Comparison of ENCODE assay signal across 26 mouse cellular contexts in the genomic region with DNA sequence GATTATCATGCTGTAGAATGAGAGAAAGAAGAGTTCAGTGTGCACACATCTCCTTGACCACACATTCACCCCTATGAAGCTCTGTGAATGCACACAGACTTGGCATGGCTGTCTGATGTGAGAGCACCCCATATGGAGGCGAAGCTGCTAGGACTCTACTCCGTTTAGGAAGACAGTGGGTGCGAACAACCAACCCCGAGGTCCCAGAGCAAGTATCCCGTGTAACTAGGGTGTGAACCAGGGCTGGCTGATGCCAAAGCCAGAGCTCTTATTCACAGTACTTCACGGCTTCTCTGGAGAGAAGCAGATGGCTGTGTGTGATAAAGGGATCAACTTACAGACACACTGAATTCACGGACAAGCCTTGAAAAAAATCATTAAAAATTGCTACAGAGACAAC.
A peak's percentile ranks its signal among the peaks of the same experiment; 100 is the strongest.
DNase-seq lines count a peak whose midpoint lies in the region; ATAC-seq and TF ChIP-seq lines count a peak whose summit lies in the region.
"Had no signal": no experiment of that assay in that cellular context is flagged by ENCODE, and none has a peak within 500 bp of the region (broad histone marks: within the 10 kb centered on the region; RNA-seq: fewer than 3 reads in every experiment).

No protein-coding gene starts in this region.

- WGBS in forebrain, embryonic 15.5 days, result 74% methylated on average over 7 of the region's 7 CpGs
- 88% methylated on average over 7 of the region's 7 CpGs for WGBS in hindbrain, embryonic 11.5 days

- no peak overlapping the region for H3K9ac ChIP-seq in forebrain, embryonic 15.5 days (replicated peaks)
- no peak overlapping the region for H3K9ac ChIP-seq in hindbrain, embryonic 11.5 days (ENCODE audit: low read depth, low read length)
- H3K9ac ChIP-seq: embryonic facial prominence, embryonic 13.5 days; forebrain, embryonic 12.5 days; hindbrain, embryonic 13.5 days; intestine, embryonic 15.5 days had no signal

- H3K36me3 ChIP-seq in forebrain, embryonic 15.5 days, result no peaks in the 10 kb centered on the region
- H3K36me3 ChIP-seq in hindbrain, embryonic 11.5 days (ENCODE audit: control insufficient read depth, insufficient read depth, low read length), result no peaks in the 10 kb centered on the region
- H3K36me3 ChIP-seq: embryonic facial prominence, embryonic 10.5 days; embryonic facial prominence, embryonic 13.5 days; forebrain, embryonic 12.5 days; hindbrain, embryonic 13.5 days; intestine, embryonic 15.5 days had no signal

- H3K9me3 ChIP-seq in forebrain, embryonic 15.5 days, result no peaks in the 10 kb centered on the region
- no peaks in the 10 kb centered on the region for H3K9me3 ChIP-seq in hindbrain, embryonic 11.5 days (ENCODE audit: control insufficient read depth, low read length)
- H3K9me3 ChIP-seq: embryonic facial prominence, embryonic 10.5 days; embryonic facial prominence, embryonic 13.5 days; forebrain, embryonic 12.5 days; hindbrain, embryonic 13.5 days; intestine, embryonic 15.5 days had no signal

- DNase-seq in layer of hippocampus, adult 2 months (ENCODE audit: low spot score in 2 of 2), result no peak
- no peak for DNase-seq in layer of hippocampus, postnatal 25 days (ENCODE audit: extremely low spot score in 1 of 2, low spot score in 1 of 2)
- DNase-seq in MN1 (ENCODE audit: low spot score), result peak; percentile 44
- peak; percentile 52 for DNase-seq in brain, adult 2 months (ENCODE audit: low read depth, low spot score)
- DNase-seq in hindbrain, embryonic 11.5 days (ENCODE audit: low spot score), result no peak
- DNase-seq: adrenal gland, adult 8-10 months; adrenal gland, postnatal 25 days; cerebellum, adult 11 months; cerebellum, adult 2 months; cerebellum, adult 9-11 months; cerebellum, postnatal 25 days; embryo, embryonic 11 days; gastrocnemius, postnatal 25 days; heart, adult 18-20 months had no signal

- no peak overlapping the region for H3K4me3 ChIP-seq in layer of hippocampus, adult 2 months
- H3K4me3 ChIP-seq in forebrain, embryonic 15.5 days, result no peak overlapping the region
- H3K4me3 ChIP-seq in hindbrain, embryonic 11.5 days (ENCODE audit: low read depth, low read length), result no peak overlapping the region
- H3K4me3 ChIP-seq: embryonic facial prominence, embryonic 10.5 days; embryonic facial prominence, embryonic 13.5 days; erythroblast, embryonic 14.5 days; forebrain, embryonic 12.5 days; hindbrain, embryonic 13.5 days; intestine, embryonic 15.5 days had no signal

- peak overlapping the region; percentile 77 for H3K27ac ChIP-seq in layer of hippocampus, adult 2 months
- H3K27ac ChIP-seq in forebrain, embryonic 15.5 days (replicated peaks), result no peak overlapping the region
- no peak overlapping the region for H3K27ac ChIP-seq in hindbrain, embryonic 11.5 days (ENCODE audit: low read depth, low read length)
- H3K27ac ChIP-seq: embryonic facial prominence, embryonic 13.5 days; forebrain, embryonic 12.5 days; hindbrain, embryonic 13.5 days; intestine, embryonic 15.5 days had no signal

- no peak overlapping the region for H3K4me2 ChIP-seq in forebrain, embryonic 15.5 days (replicated peaks)
- H3K4me2 ChIP-seq in hindbrain, embryonic 11.5 days (replicated peaks; ENCODE audit: low read depth, low read length), result no peak overlapping the region
- H3K4me2 ChIP-seq: embryonic facial prominence, embryonic 13.5 days; forebrain, embryonic 12.5 days; heart, embryonic 11.5 days; hindbrain, embryonic 13.5 days; intestine, embryonic 15.5 days had no signal

- TF ChIP-seq CTCF in layer of hippocampus, adult 2 months (conservative IDR thresholded peaks at IDR 0.05), result no peak

- ATAC-seq in forebrain, embryonic 15.5 days (replicated peaks), result no peak
- ATAC-seq in hindbrain, embryonic 11.5 days (ENCODE audit: low FRiP score), result no peak
- ATAC-seq: activated CD4-positive, CD25-positive, alpha-beta regulatory T cell, adult 4 months; CD4-positive, CD25-positive, alpha-beta regulatory T cell, adult 4 months; forebrain, embryonic 16.5 days; hindbrain, embryonic 16.5 days; intestine, embryonic 15.5 days had no signal

- H3K27me3 ChIP-seq in forebrain, embryonic 15.5 days, result no peaks in the 10 kb centered on the region
- no peaks in the 10 kb centered on the region for H3K27me3 ChIP-seq in hindbrain, embryonic 11.5 days (ENCODE audit: control insufficient read depth, insufficient read depth, low read length)
- H3K27me3 ChIP-seq: embryonic facial prominence, embryonic 13.5 days; forebrain, embryonic 12.5 days; hindbrain, embryonic 13.5 days; intestine, embryonic 15.5 days had no signal

- H3K4me1 ChIP-seq in forebrain, embryonic 15.5 days, result no peaks in the 10 kb centered on the region; the same call in 1 of the 2 replicates
- no peaks in the 10 kb centered on the region for H3K4me1 ChIP-seq in hindbrain, embryonic 11.5 days (replicated peaks; ENCODE audit: control insufficient read depth, insufficient read depth, low read length)
- H3K4me1 ChIP-seq: hindbrain, embryonic 13.5 days; intestine, embryonic 15.5 days had no signal

Comparison
In these comparisons a context has a peak if more than half of its experiments do, and no peak if none do; other contexts are left out.
1. DNase-seq: peak in MN1 (single experiment) and brain, adult 2 months (single experiment); none in layer of hippocampus, adult 2 months (0 of 2), layer of hippocampus, postnatal 25 days (0 of 2) and hindbrain, embryonic 11.5 days (single experiment).